Mouse (Mus musculus) G1E (cell line): Measurements from ENCODE around the gene Lrfn2.

ENCODE experiments used
- CTCF ChIP-seq: IDR thresholded peaks from 2 replicates; pipeline ENCODE4 v1.5.1; 2012; ENCODE audit warnings: low read depth, low read length, inconsistent platforms, mixed read lengths
- GATA1 ChIP-seq: IDR thresholded peaks from 2 replicates; pipeline ENCODE4 v1.6.1; 2012; ENCODE audit warnings: borderline replicate concordance, low read length, inconsistent platforms, mixed read lengths
- POLR2AphosphoS5 ChIP-seq: IDR thresholded peaks from 2 replicates; pipeline ENCODE4 v1.6.1; 2012; ENCODE audit warnings: low read depth, low read length, inconsistent platforms; ENCODE audit not compliant: insufficient replicate concordance
- TAL1 ChIP-seq: conservative IDR thresholded peaks from 2 replicates; pipeline ENCODE4 v1.6.1; 2012; ENCODE audit warnings: low read depth, low read length, inconsistent platforms, mixed read lengths

DNA sequence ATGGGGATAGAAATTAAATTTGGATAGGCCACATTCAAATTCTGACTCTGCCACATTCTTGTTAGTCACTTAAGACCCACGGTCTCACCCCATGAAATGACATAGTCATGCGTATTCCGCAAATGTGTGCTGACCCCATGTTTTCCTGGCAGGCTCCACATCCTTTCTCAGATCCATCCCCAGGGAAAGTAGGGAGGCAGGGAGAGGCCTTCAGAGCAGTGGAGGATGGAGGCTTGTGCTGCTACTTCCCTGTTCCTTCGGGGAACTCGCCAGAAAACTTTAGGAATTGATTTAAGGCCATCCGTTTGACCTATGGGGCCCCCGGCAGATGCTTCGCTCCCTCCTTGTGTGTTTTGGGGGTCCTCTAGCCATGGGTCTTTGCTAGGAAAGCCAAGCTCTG is 3.0 kb downstream of the Lrfn2 start:
- TF ChIP-seq CTCF (no peak), GATA1 (no peak), POLR2AphosphoS5 (no peak), TAL1 (no peak)
